Comparison of ENCODE assay signal across 11 mouse cellular contexts in the genomic region with DNA sequence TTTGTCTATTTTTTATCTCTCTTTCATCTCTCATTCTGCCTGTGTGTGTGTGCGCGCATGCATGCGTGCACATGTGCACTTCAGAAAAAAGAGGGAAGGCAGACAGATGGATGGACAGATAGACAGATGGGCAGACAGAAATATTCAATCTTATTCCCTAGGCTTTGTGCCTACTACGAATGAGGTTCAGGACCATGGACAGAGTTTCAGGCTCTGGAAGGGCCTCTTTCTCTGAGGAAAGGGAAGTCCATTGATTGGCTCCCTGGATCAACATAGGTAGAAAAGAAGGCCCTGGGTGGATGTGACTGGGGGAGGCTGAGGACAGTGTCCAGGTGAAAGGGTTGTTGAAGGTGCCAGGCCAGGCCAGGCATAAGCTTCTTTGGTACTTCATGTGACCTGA. TPM values are rescaled to one million over a fixed set of nuclear protein-coding genes. Genes with fewer than 3 reads are reported as not detected.
A peak's percentile ranks its signal among the peaks of the same experiment; 100 is the strongest.
DNase-seq lines count a peak whose midpoint lies in the region; ATAC-seq and TF ChIP-seq lines count a peak whose summit lies in the region.
"Had no signal": no experiment of that assay in that cellular context is flagged by ENCODE, and none has a peak within 500 bp of the region (broad histone marks: within the 10 kb centered on the region; RNA-seq: fewer than 3 reads in every experiment).

No protein-coding gene starts in this region.

- TF ChIP-seq RAD21 in CH12.LX (IDR thresholded peaks at IDR 0.05; ENCODE audit: low read depth, low read length), result no peak

- no peak for ATAC-seq in kidney, embryonic 15.5 days (replicated peaks; ENCODE audit: low FRiP score)
- ATAC-seq in hindbrain, postnatal 0 days, result no peak
- ATAC-seq: forebrain, embryonic 13.5 days had no signal

- no peak overlapping the region for H3K4me3 ChIP-seq in kidney, embryonic 15.5 days (replicated peaks)
- no peak overlapping the region for H3K4me3 ChIP-seq in CH12.LX (replicated peaks in 1 of 3; ENCODE audit: low read depth in 2 of 3, low read length in 2 of 3, poor library complexity in 1 of 3)
- no peak overlapping the region for H3K4me3 ChIP-seq in hindbrain, postnatal 0 days (ENCODE audit: low read length)
- H3K4me3 ChIP-seq: forebrain, embryonic 13.5 days; liver, embryonic 15.5 days had no signal

- peak; percentile 69 for DNase-seq in kidney, postnatal 10 days
- peak; percentile 24 for DNase-seq in CH12.LX (ENCODE audit: extremely low read depth)
- DNase-seq in NIH3T3 (ENCODE audit: low read depth), result peak; percentile 73
- DNase-seq in hindbrain, postnatal 0 days (ENCODE audit: low spot score), result peak; percentile 34
- no peak for DNase-seq in ovary, postnatal 10 days (ENCODE audit: low spot score)
- no peak for DNase-seq in layer of hippocampus, postnatal 10 days (ENCODE audit: low spot score in 2 of 2)
- DNase-seq: cerebellum, adult 8-10 months; thymus, postnatal 36 days had no signal

- H3K27me3 ChIP-seq in kidney, embryonic 15.5 days, result peaks cover 7% of the 10 kb centered on the region; the same call in 1 of the 2 replicates
- H3K27me3 ChIP-seq in CH12.LX (replicated peaks), result peaks cover 63% of the 10 kb centered on the region
- no peaks in the 10 kb centered on the region for H3K27me3 ChIP-seq in hindbrain, postnatal 0 days (ENCODE audit: insufficient read depth, low read length)
- H3K27me3 ChIP-seq: forebrain, embryonic 13.5 days; liver, embryonic 15.5 days had no signal

- no peak overlapping the region for H3K27ac ChIP-seq in kidney, embryonic 15.5 days
- no peak overlapping the region for H3K27ac ChIP-seq in CH12.LX (ENCODE audit: insufficient read depth, low read depth)
- H3K27ac ChIP-seq in hindbrain, postnatal 0 days, result no peak overlapping the region
- H3K27ac ChIP-seq: forebrain, embryonic 13.5 days; liver, embryonic 15.5 days had no signal

- no peak for TF ChIP-seq CTCF in CH12.LX (conservative IDR thresholded peaks at IDR 0.05 in 1 of 2, IDR thresholded peaks at IDR 0.05 in 1 of 2; ENCODE audit: low read depth in 2 of 2, low read length in 2 of 2)
- no peak for TF ChIP-seq CTCF in hindbrain, postnatal 0 days (IDR thresholded peaks at IDR 0.05; ENCODE audit: low read depth)

- in situ Hi-C loops in CH12.LX (cut with MboI; ENCODE audit: low pct_ligation_motif_present, low pct_unique_long_range_greater_than_20kb, low sequenced_read_pairs), result no loop called here

- H3K4me1 ChIP-seq in kidney, embryonic 15.5 days, result no peaks in the 10 kb centered on the region
- H3K4me1 ChIP-seq in CH12.LX (ENCODE audit: control insufficient read depth in 1 of 2, insufficient read depth in 2 of 2), result no peaks in the 10 kb centered on the region
- no peaks in the 10 kb centered on the region for H3K4me1 ChIP-seq in hindbrain, postnatal 0 days (ENCODE audit: insufficient read depth, low read length)
- H3K4me1 ChIP-seq: liver, embryonic 15.5 days had no signal

- no peak for TF ChIP-seq POLR2A in CH12.LX (IDR thresholded peaks at IDR 0.05; ENCODE audit: low read depth, low read length)

- TF ChIP-seq EP300 in CH12.LX (IDR thresholded peaks at IDR 0.05; ENCODE audit: low read length), result no peak

- no peak overlapping the region for H3K9ac ChIP-seq in kidney, embryonic 15.5 days
- H3K9ac ChIP-seq in CH12.LX (ENCODE audit: insufficient read depth, low read depth), result no peak overlapping the region
- H3K9ac ChIP-seq in hindbrain, postnatal 0 days (replicated peaks; ENCODE audit: low read length), result no peak overlapping the region
- H3K9ac ChIP-seq: forebrain, embryonic 13.5 days; liver, embryonic 15.5 days had no signal

- H3K36me3 ChIP-seq in kidney, embryonic 15.5 days, result no peaks in the 10 kb centered on the region
- no peaks in the 10 kb centered on the region for H3K36me3 ChIP-seq in CH12.LX (replicated peaks in 1 of 2; ENCODE audit: control insufficient read depth in 1 of 2, insufficient read depth in 1 of 2, low read length in 1 of 2)
- no peaks in the 10 kb centered on the region for H3K36me3 ChIP-seq in hindbrain, postnatal 0 days (ENCODE audit: insufficient read depth, low read length)
- H3K36me3 ChIP-seq: liver, embryonic 15.5 days had no signal

- no peaks in the 10 kb centered on the region for H3K9me3 ChIP-seq in kidney, embryonic 15.5 days (replicated peaks)
- no peaks in the 10 kb centered on the region for H3K9me3 ChIP-seq in CH12.LX (replicated peaks; ENCODE audit: low read length)
- no peaks in the 10 kb centered on the region for H3K9me3 ChIP-seq in hindbrain, postnatal 0 days (ENCODE audit: low read length)
- H3K9me3 ChIP-seq: forebrain, embryonic 13.5 days; liver, embryonic 15.5 days had no signal

- no peak overlapping the region for H3K4me2 ChIP-seq in kidney, embryonic 15.5 days
- no peak overlapping the region for H3K4me2 ChIP-seq in CH12.LX (ENCODE audit: insufficient read depth, low read depth, poor library complexity, severe bottlenecking)
- no peak overlapping the region for H3K4me2 ChIP-seq in hindbrain, postnatal 0 days (ENCODE audit: low read depth, low read length)
- H3K4me2 ChIP-seq: forebrain, embryonic 13.5 days; liver, embryonic 15.5 days had no signal

- H3K79me2 ChIP-seq in CH12.LX (replicated peaks; ENCODE audit: control insufficient read depth, extremely low read depth, insufficient read depth, poor library complexity, severe bottlenecking), result no peaks in the 10 kb centered on the region

- dilution Hi-C loops in CH12.LX (cut with MboI; ENCODE audit: extremely low pct_ligation_motif_present, extremely low pct_unique_long_range_greater_than_20kb, low sequenced_read_pairs), result no loop called here

- 69% methylated on average over 4 of the region's 4 CpGs for WGBS in kidney, embryonic 15.5 days
- 69% methylated on average over 4 of the region's 4 CpGs for WGBS in hindbrain, postnatal 0 days

TF ChIP-seq in CH12.LX, 34 proteins besides CTCF, POLR2A, EP300 and RAD21:
- TF ChIP-seq MAFK (IDR thresholded peaks at IDR 0.05; ENCODE audit: insufficient replicate concordance, low read length) (no peak), ZKSCAN1 (IDR thresholded peaks at IDR 0.05; ENCODE audit: borderline replicate concordance, low read depth, low read length) (no peak), USF1 (IDR thresholded peaks at IDR 0.05; ENCODE audit: low read depth, low read length) (no peak), USF2 (conservative IDR thresholded peaks at IDR 0.05; ENCODE audit: low read depth, low read length) (no peak), E2F4 (IDR thresholded peaks at IDR 0.05; ENCODE audit: insufficient replicate concordance, low read depth, low read length) (no peak), ZC3H11A (IDR thresholded peaks at IDR 0.05; ENCODE audit: low read depth, low read length) (no peak), CHD1 (IDR thresholded peaks at IDR 0.05; ENCODE audit: low read depth, low read length) (no peak), IRF4 (IDR thresholded peaks at IDR 0.05; ENCODE audit: low read depth, low read length) (no peak)

RNA-seq across cellular contexts. Expression of a gene that starts 17.1 kb away (rescaled TPM):
- polyA plus RNA-seq in kidney, embryonic 15.5 days (2015; fragmentation: Nextera tagmentation; extraction: Ambion mirVana), result 0.18 and 0.40 TPM in 2 replicates
- not detected in 2 replicates for total RNA-seq in CH12.LX (2012; rRNA removed)
- total RNA-seq in CH12.LX (2014; rRNA removed), result not detected in 2 replicates
- not detected in 2 replicates for polyA plus RNA-seq in CH12.LX (2012; ENCODE audit: insufficient read length, low read depth)
- 48.9 and 52.8 TPM in 2 replicates for total RNA-seq in hindbrain, postnatal 0 days (2014; rRNA removed)
- 4.0 and 4.6 TPM in 2 replicates for polyA plus RNA-seq in hindbrain, postnatal 0 days (2015; fragmentation: Nextera tagmentation; extraction: Ambion mirVana)
- 10 to 100 TPM; 15.2 to 18.5 TPM for total RNA-seq in layer of hippocampus, postnatal 10 days (2021)

Comparison
In these comparisons a context has a peak if more than half of its experiments do, and no peak if none do; other contexts are left out.
1. DNase-seq: peak in kidney, postnatal 10 days (single experiment), CH12.LX (single experiment), NIH3T3 (single experiment) and hindbrain, postnatal 0 days (single experiment); none in ovary, postnatal 10 days (single experiment) and layer of hippocampus, postnatal 10 days (0 of 2).
2. RNA of a gene that starts 17.1 kb away (total RNA-seq): 48.9 to 52.8 TPM in hindbrain, postnatal 0 days and 15.2 to 18.5 TPM in layer of hippocampus, postnatal 10 days; not detected in CH12.LX; every median in the first group is over 10 times any median in the second.